Mouse (Mus musculus): Measurements from ENCODE around the gene 2810408A11Rik.

The 2810408A11Rik gene

GRCm38 (mm10) chr11:69900471-69901405 is at the start of gene 2810408A11Rik, which contains the start of gene Neurl4:
TSS of gene 2810408A11Rik (minus strand) at chr11:69900987.
TSS of gene Neurl4 (plus strand) at chr11:69901072.
- peak; percentile 92 for DNase-seq

GRCm38 (mm10) chr11:69948763-69949150 is 48.0 kb upstream of the 2810408A11Rik start:
- DNase-seq, result peak; percentile 76

- DNase-seq, result peak; percentile 74
Observed at GRCm38 (mm10) chr11:69948066-69948762, 47.4 kb upstream of the 2810408A11Rik start, which contains the start of gene Slc2a4. TSS of gene Slc2a4 (minus strand) at chr11:69948188.

- DNase-seq, result no peak
Observed at GRCm38 (mm10) chr11:69947337-69948065, 46.7 kb upstream of the 2810408A11Rik start.

GRCm38 (mm10) chr11:69945997-69946891 is 45.5 kb upstream of the 2810408A11Rik start:
- DNase-seq, result no peak

- DNase-seq, result no peak
Observed at GRCm38 (mm10) chr11:69945216-69945615, 44.4 kb upstream of the 2810408A11Rik start.

GRCm38 (mm10) chr11:69940962-69941361 is 40.2 kb upstream of the 2810408A11Rik start:
- no peak for DNase-seq

- no peak for DNase-seq
Observed at GRCm38 (mm10) chr11:69939731-69940130, 38.9 kb upstream of the 2810408A11Rik start.

GRCm38 (mm10) chr11:69939181-69939580 is 38.4 kb upstream of the 2810408A11Rik start:
- no peak for DNase-seq

GRCm38 (mm10) chr11:69938401-69938979 is 37.7 kb upstream of the 2810408A11Rik start:
- no peak for DNase-seq

- no peak for DNase-seq
Observed at GRCm38 (mm10) chr11:69937834-69938233, 37.0 kb upstream of the 2810408A11Rik start.

GRCm38 (mm10) chr11:69937385-69937784 is 36.6 kb upstream of the 2810408A11Rik start:
- DNase-seq, result no peak

- no peak for DNase-seq
Observed at GRCm38 (mm10) chr11:69936714-69937347, 36.0 kb upstream of the 2810408A11Rik start.

- DNase-seq, result no peak
Observed at GRCm38 (mm10) chr11:69936156-69936555, 35.4 kb upstream of the 2810408A11Rik start.

- DNase-seq, result peak; percentile 85
Observed at GRCm38 (mm10) chr11:69935137-69935879, 34.5 kb upstream of the 2810408A11Rik start, which contains the start of gene Ybx2. TSS of gene Ybx2 (plus strand) at chr11:69935796.

GRCm38 (mm10) chr11:69934681-69935080 is 33.9 kb upstream of the 2810408A11Rik start:
- DNase-seq, result no peak

GRCm38 (mm10) chr11:69934169-69934568 is 33.4 kb upstream of the 2810408A11Rik start:
- peak; percentile 79 for DNase-seq

GRCm38 (mm10) chr11:69933066-69933465 is 32.3 kb upstream of the 2810408A11Rik start:
- DNase-seq, result no peak

- DNase-seq, result no peak
Observed at GRCm38 (mm10) chr11:69932254-69932653, 31.5 kb upstream of the 2810408A11Rik start.

- DNase-seq, result no peak
Observed at GRCm38 (mm10) chr11:69931769-69932168, 31.0 kb upstream of the 2810408A11Rik start.

Measured in layer of hippocampus, adult 9-11 months (tissue).